Comparison of ENCODE assay signal across 21 mouse cellular contexts in genomic region chr11:58870961-58871360, GRCm38 (mm10). TPM values are rescaled to one million over a fixed set of nuclear protein-coding genes. Genes with fewer than 3 reads are reported as not detected.
"Had no signal": no experiment of that assay in that cellular context is flagged by ENCODE, and none has a peak within 500 bp of the region (broad histone marks: within the 10 kb centered on the region; RNA-seq: fewer than 3 reads in every experiment).

No protein-coding gene starts in this region.

- H3K9ac ChIP-seq: limb, embryonic 12.5 days; liver, embryonic 14.5 days; midbrain, embryonic 13.5 days; neural tube, embryonic 15.5 days had no signal

- H3K27me3 ChIP-seq: limb, embryonic 12.5 days; midbrain, embryonic 13.5 days; neural tube, embryonic 15.5 days had no signal

- H3K4me3 ChIP-seq: layer of hippocampus, adult 2 months; limb, embryonic 12.5 days; midbrain, embryonic 13.5 days; myocyte; neural tube, embryonic 15.5 days had no signal

- H3K9me3 ChIP-seq: limb, embryonic 12.5 days; midbrain, embryonic 13.5 days; neural tube, embryonic 15.5 days had no signal

- ATAC-seq: lung, postnatal 0 days; midbrain, embryonic 13.5 days had no signal

- H3K4me2 ChIP-seq: limb, embryonic 12.5 days; midbrain, embryonic 13.5 days; neural tube, embryonic 15.5 days had no signal

- DNase-seq: liver; lung, adult 2 months; lung, postnatal 36 days; right cerebral cortex, adult 18-20 months; right cerebral cortex, postnatal 25 days; thymus, adult 18-20 months; thymus, postnatal 14 days had no signal

- H3K27ac ChIP-seq: kidney, postnatal 0 days; layer of hippocampus, adult 2 months; limb, embryonic 12.5 days; liver, embryonic 14.5 days; midbrain, embryonic 13.5 days; neural tube, embryonic 15.5 days had no signal

RNA-seq across cellular contexts. Expression of gene Olfr311, which starts 31.9 kb away (rescaled TPM):
- total RNA-seq: layer of hippocampus, adult 2 months; layer of hippocampus, postnatal 10 days; left cerebral cortex, postnatal 36 days; megakaryocyte progenitor cell, adult 5-6 weeks had no signal
- polyA plus RNA-seq: kidney, postnatal 0 days; limb, embryonic 12.5 days; liver, embryonic 14.5 days; lung, adult 2 months; lung, postnatal 0 days; midbrain, embryonic 13.5 days; myocyte; neural tube, embryonic 11.5 days; neural tube, embryonic 15.5 days; small intestine, adult 2 months; stomach, embryonic 16.5 days had no signal

RNA-seq across cellular contexts. Expression of gene Olfr312, which starts 41.9 kb away (rescaled TPM):
- total RNA-seq: layer of hippocampus, adult 2 months; layer of hippocampus, postnatal 10 days; left cerebral cortex, postnatal 36 days; megakaryocyte progenitor cell, adult 5-6 weeks had no signal
- polyA plus RNA-seq: kidney, postnatal 0 days; limb, embryonic 12.5 days; liver, embryonic 14.5 days; lung, adult 2 months; lung, postnatal 0 days; midbrain, embryonic 13.5 days; myocyte; neural tube, embryonic 11.5 days; neural tube, embryonic 15.5 days; small intestine, adult 2 months; stomach, embryonic 16.5 days had no signal
